Mouse (Mus musculus) heart, embryonic 16.5 days (tissue): ENCODE results near the gene Rtkn2. TPM values are rescaled to one million over a fixed set of nuclear protein-coding genes. Genes with fewer than 3 reads are reported as not detected.

Experiments
- ATAC-seq: fragments of 200-750 bp; cut with Nextera tagmentation; replicated peaks from 2 replicates; pipeline ENCODE4 v1.8.0; 2017; ENCODE audit warnings: moderate number of reproducible peaks; ENCODE audit not compliant: insufficient read depth, low FRiP score; ENCODE audit errors: extremely low read depth
- H3K27ac ChIP-seq: fragments of 300-500 bp; sonication (generic); 2 replicates; pipeline ENCODE4 v1.5.1; 2014; ENCODE audit warnings: mild to moderate bottlenecking, low read length, control low read depth, moderate library complexity
- H3K27me3 ChIP-seq: fragments of 300-500 bp; sonication (generic); 2 replicates; pipeline ENCODE4 v1.6.1; 2014; ENCODE audit warnings: low read length, mixed read lengths; ENCODE audit not compliant: control insufficient read depth, insufficient read depth
- H3K36me3 ChIP-seq: fragments of 300-500 bp; sonication (generic); 2 replicates; pipeline ENCODE4 v1.6.1; 2014; ENCODE audit not compliant: control insufficient read depth, insufficient read depth
- H3K4me1 ChIP-seq: fragments of 300-500 bp; sonication (generic); 2 replicates; pipeline ENCODE4 v1.6.1; 2014; ENCODE audit warnings: low read length, mixed read lengths; ENCODE audit not compliant: control insufficient read depth, insufficient read depth
- H3K4me2 ChIP-seq: fragments of 300-500 bp; sonication (generic); 2 replicates; pipeline ENCODE4 v1.6.1; 2014; ENCODE audit warnings: low read depth, mild to moderate bottlenecking, control low read depth, low read length
- H3K4me3 ChIP-seq: fragments of 300-500 bp; sonication (generic); 2 replicates; pipeline ENCODE4 v1.5.1; 2014; ENCODE audit warnings: mild to moderate bottlenecking, control low read depth, low read length
- H3K9ac ChIP-seq: fragments of 300-500 bp; sonication (generic); 2 replicates; pipeline ENCODE4 v1.6.1; 2014; ENCODE audit warnings: low read length, control low read depth
- H3K9me3 ChIP-seq: fragments of 300-500 bp; sonication (generic); replicated peaks from 2 replicates; pipeline ENCODE4 v1.6.1; 2016; ENCODE audit warnings: low read length; ENCODE audit not compliant: control insufficient read depth
- WGBS: fragments of 180-500 bp; shearing (Covaris S2); extraction: QIAGEN DNeasy Blood & Tissue Kit; methylation state at CpG from one replicate; pipeline ENCODE4 v1.1.7; 2014; 5-methylcytosine and 5-hydroxymethylcytosine counted together
- polyA plus RNA-seq: library from polyadenylated mRNA; unstranded; fragments of >200 nt; fragmentation: Nextera tagmentation; extraction: Ambion mirVana; gene quantifications from 2 replicates; pipeline ENCODE4 v1.2.1, GENCODE M21; 2015

The Rtkn2 gene
- polyA plus RNA-seq: 7.2 and 8.0 TPM in 2 replicates

DNA sequence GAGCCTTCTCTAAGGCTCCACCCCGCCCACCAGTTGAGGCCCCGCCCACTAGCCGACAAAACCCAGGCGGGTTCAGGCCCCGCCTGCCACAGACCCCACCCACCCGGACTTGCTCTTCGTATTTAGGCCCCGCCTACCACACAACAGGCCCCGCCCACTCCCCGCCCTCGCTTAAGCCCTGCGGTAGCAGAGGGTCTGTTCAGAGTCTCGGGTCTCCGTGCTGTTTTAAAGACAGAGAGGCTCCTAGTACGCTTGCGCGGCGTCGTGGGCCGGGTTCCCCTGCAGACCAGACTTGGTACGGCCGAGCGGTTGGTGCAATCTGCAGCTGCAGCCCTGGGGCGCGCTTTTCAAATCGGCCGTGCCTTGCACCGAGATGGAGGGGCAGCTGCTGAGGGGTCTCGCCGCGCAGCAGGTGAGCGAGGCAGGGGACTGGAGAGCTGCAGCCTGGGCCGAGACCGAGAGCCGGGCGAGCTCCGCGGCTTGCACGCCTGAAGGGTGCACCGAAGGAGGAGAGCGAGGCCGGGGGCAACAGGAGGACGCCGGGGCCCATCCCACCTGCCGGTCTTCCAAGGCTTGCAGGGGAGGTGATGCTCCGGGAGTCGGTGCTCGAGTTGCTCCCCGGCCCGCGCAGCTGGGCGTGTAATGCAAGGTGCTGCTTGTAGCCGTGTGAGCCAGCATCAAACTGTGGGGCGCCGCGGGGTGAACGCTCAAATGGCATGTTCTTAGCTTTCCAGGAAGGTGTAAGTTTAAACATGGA, at the start of gene Rtkn2:
Rtkn2 (plus strand) TSS at position 170 of the 757 bp plus-strand sequence.
- Histone ChIP-seq H3K4me3 (peak within 1 kb of the TSS; percentile 88), H3K9ac (peak within 1 kb of the TSS; percentile 83), H3K27ac (peak within 1 kb of the TSS; percentile 54), H3K4me2 (peak within 1 kb of the TSS; percentile 96), H3K9me3 (no peaks in the 10 kb centered on the region), H3K27me3 (no peaks in the 10 kb centered on the region), H3K36me3 (no peaks in the 10 kb centered on the region), H3K4me1 (peaks cover 2% of the 10 kb centered on the region)
- WGBS: under 1% methylated on average over 57 of the region's 57 CpGs
- ATAC-seq: peak; percentile 97

DNA sequence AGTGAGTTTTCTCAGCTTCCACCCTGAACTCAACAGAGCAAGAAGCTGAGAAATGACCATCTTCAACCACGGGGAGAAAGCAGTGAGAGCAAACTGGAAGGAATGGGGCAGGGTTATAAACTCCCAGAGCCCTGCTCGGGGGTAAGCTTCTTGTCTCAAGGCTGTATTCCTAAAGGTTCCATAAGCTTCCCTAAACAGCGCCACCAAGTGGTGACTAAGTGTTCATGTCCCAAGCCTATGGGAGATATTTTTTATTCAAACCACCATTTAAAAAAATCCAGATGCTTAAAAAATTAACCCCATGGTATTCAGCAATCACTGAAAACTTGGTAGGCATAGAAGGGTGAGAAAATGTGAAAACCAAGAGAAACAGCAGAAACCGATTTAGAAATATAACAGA, 48.0 kb upstream of the Rtkn2 start:
- Histone ChIP-seq H3K4me1 (no peaks in the 10 kb centered on the region), H3K36me3 (no peaks in the 10 kb centered on the region), H3K27me3 (no peaks in the 10 kb centered on the region), H3K4me2 (no peak overlapping the region), H3K27ac (no peak overlapping the region), H3K9ac (no peak overlapping the region), H3K9me3 (0 out of 2 replicates have a peak, but pooled peaks cover 3% of the 10 kb centered on the region), H3K4me3 (no peak overlapping the region)
- 77% methylated on average over 4 of the region's 4 CpGs for WGBS
- ATAC-seq: no peak

DNA sequence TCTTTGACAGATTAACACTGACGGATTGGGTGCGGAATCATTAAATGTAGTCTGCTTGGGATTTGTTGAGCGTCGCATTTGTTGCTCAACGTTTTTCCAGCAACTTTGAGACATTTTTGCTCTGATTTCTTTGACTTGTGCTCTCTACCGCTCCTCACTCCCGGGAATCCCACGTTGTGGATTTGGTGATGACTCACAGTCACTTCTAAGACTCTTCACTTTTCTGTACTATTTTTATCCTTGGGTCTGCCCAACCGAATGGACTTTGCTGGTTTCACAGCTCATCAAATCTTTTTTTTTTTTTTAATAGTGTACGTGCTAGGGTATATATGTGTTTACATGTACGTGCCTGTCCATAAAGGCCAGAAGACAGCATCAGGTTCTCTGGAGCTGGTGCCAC, 46.6 kb upstream of the Rtkn2 start:
- no peak for ATAC-seq
- Histone ChIP-seq H3K9ac (no peak overlapping the region), H3K4me3 (no peak overlapping the region), H3K4me2 (no peak overlapping the region), H3K27ac (no peak overlapping the region), H3K4me1 (no peaks in the 10 kb centered on the region), H3K36me3 (no peaks in the 10 kb centered on the region), H3K9me3 (0 out of 2 replicates have a peak, but pooled peaks cover 3% of the 10 kb centered on the region), H3K27me3 (no peaks in the 10 kb centered on the region)
- 73% methylated on average over 11 of the region's 11 CpGs for WGBS

DNA sequence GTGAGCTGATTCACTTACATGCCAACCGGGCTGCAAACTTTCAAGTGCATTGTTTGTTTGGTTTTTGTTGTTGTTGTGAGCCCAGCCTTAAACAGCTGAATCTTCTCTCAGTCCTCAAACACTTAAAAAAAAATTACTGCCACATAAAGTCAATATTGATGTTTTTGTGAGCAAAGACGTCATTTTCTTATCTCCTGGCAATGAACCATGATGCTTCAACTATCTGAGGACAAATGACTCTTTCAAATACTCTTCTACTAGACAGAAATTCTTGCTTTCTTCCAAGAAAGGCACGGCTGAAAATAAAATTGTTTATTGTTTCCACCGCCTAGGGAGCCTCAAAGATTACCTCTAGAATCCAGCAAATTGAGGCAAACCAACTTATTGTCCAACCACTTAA, 42.4 kb upstream of the Rtkn2 start:
- no peak for ATAC-seq
- 55% methylated on average over 4 of the region's 4 CpGs for WGBS
- H3K4me1 ChIP-seq: no peaks in the 10 kb centered on the region
- no peaks in the 10 kb centered on the region for H3K9me3 ChIP-seq
- no peak overlapping the region for H3K27ac ChIP-seq
- H3K4me2 ChIP-seq: no peak overlapping the region
- no peaks in the 10 kb centered on the region for H3K36me3 ChIP-seq
- no peak overlapping the region for H3K9ac ChIP-seq
- H3K4me3 ChIP-seq: no peak overlapping the region
- no peaks in the 10 kb centered on the region for H3K27me3 ChIP-seq

DNA sequence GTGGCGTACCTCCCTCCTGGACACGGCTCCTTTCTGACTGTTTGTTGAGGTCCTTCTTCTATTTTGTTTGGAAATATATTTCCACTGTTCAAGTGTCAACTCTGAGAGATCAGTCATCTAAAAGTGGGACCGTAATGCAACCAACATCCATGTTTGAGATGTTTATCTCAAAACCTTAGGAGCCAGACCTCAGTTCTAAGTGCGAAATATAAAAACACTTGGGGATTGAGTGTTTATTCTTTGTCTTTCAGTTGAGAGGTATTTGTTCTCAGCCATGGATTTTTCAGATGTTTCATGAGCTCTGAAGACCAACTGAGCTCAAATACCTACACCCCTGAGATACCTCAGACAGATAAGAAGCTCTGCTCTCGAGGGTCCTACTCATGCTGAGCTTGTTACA, 41.6 kb upstream of the Rtkn2 start:
- Histone ChIP-seq H3K27me3 (no peaks in the 10 kb centered on the region), H3K36me3 (no peaks in the 10 kb centered on the region), H3K27ac (no peak overlapping the region), H3K4me2 (no peak overlapping the region), H3K4me1 (no peaks in the 10 kb centered on the region), H3K9me3 (no peaks in the 10 kb centered on the region), H3K4me3 (no peak overlapping the region), H3K9ac (no peak overlapping the region)
- ATAC-seq: no peak
- WGBS: 79% methylated on average over 5 of the region's 5 CpGs

DNA sequence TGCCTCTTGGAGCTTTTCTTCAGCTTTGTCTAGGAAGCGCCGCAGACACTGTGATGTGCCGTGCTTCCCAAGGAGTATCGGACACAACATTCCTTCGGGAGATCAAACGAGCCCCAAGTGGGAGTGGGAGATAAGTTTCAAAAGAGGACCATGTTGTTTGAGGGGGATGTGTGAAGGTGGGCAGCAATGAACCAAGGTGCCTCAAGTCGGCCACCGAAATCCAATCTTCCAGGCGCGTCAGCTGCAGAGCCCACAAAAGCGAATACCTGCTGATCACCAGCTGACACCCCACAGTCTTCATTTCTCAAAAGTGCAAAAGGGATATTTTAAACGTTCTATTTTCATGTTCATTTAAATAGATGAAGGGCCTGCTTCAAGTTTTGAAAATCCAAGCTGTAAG, 39.8 kb upstream of the Rtkn2 start:
- H3K27ac ChIP-seq: no peak overlapping the region
- H3K9ac ChIP-seq: no peak overlapping the region
- 53% methylated on average over 12 of the region's 12 CpGs for WGBS
- no peaks in the 10 kb centered on the region for H3K36me3 ChIP-seq
- H3K9me3 ChIP-seq: no peaks in the 10 kb centered on the region
- no peak for ATAC-seq
- peak overlapping the region; percentile 40; the same call in 1 of the 2 replicates for H3K4me2 ChIP-seq
- no peak overlapping the region for H3K4me3 ChIP-seq
- no peaks in the 10 kb centered on the region for H3K27me3 ChIP-seq
- no peaks in the 10 kb centered on the region for H3K4me1 ChIP-seq

DNA sequence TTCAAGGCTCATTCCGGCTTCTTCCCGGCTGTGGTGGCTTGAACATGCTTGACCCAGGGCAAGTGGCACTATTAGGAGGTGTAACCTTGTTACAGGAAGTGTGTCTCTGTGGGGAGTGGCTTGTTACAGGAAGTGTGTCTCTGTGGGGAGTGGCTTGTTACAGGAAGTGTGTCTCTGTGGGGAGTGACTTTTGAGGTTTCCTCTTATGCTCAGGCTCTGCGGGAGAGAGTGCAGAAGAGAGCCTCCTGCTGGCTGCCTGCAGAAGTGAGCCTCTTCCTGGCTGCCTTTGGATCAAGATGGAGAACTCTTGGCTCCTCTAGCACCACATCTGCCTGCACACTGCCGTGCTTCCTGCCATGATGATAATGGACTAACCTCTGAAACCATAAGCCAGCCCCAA, 35.9 kb upstream of the Rtkn2 start:
- 81% methylated on average over 4 of the region's 4 CpGs for WGBS
- H3K4me1 ChIP-seq: no peaks in the 10 kb centered on the region
- no peaks in the 10 kb centered on the region; the same call in 1 of the 2 replicates for H3K9me3 ChIP-seq
- no peaks in the 10 kb centered on the region for H3K27me3 ChIP-seq
- no peak overlapping the region for H3K27ac ChIP-seq
- no peak overlapping the region for H3K4me3 ChIP-seq
- no peak for ATAC-seq
- no peaks in the 10 kb centered on the region for H3K36me3 ChIP-seq
- H3K9ac ChIP-seq: no peak overlapping the region
- no peak overlapping the region for H3K4me2 ChIP-seq

DNA sequence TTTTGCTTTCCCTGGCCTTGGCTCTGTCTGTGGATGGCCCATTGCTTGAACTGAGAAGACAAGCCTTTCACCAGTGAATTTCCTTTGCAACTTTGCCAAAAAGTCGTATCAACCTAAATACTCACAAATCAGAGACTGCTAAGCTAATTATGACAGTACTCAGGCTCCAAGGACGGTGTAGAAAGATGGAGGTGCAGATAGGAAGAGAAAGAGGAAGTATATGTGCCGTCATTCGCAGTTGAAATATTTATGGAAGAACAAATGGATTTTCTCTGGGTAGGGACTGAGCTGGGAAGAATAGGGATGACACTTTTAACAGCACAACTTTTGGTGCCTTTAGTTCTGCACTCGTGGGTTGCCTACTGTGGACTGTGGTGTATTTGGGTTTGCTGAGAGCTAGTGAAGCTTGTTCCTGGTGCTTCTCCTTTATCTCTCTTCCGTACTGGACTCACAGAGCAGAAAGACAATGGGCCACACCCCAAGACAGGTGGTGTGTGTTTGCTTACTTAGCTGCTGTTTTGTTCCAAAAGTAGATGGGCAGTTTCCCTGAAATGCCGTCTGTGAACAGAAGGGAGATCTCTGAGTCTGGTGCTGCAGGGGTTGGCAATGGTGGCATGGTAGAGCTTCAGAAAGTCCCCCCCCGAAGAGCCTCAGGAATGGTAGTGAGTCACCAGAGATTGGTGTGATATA, 29.2 kb upstream of the Rtkn2 start:
- Histone ChIP-seq H3K27ac (no peak overlapping the region), H3K27me3 (no peaks in the 10 kb centered on the region), H3K4me3 (no peak overlapping the region), H3K9me3 (no peaks in the 10 kb centered on the region; the same call in 1 of the 2 replicates), H3K4me1 (no peaks in the 10 kb centered on the region), H3K9ac (no peak overlapping the region), H3K36me3 (no peaks in the 10 kb centered on the region), H3K4me2 (no peak overlapping the region)
- WGBS: 61% methylated on average over 8 of the region's 8 CpGs
- ATAC-seq: no peak

DNA sequence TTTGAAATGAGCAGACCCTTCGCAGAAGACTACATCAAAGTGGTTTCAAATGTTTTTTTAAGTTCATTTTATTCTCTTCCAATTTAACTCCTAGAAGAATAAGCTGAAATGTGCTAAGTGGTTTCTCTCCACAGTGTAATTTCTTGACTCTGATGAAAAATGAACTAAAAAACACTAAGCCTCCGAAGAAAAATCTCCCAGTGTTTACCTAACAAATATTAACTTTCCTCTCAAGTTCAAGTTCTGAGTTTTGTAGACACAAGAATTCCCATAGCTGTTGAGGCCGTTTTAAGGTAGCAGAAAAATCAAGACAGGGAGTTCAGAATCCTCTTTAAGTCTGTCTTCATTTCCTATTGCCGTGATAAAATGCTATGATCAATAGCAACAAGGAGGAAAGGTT, 27.7 kb upstream of the Rtkn2 start:
- no peak for ATAC-seq
- H3K4me2 ChIP-seq: no peak overlapping the region
- no peak overlapping the region for H3K4me3 ChIP-seq
- no peaks in the 10 kb centered on the region for H3K36me3 ChIP-seq
- H3K27ac ChIP-seq: no peak overlapping the region
- H3K27me3 ChIP-seq: no peaks in the 10 kb centered on the region
- no peaks in the 10 kb centered on the region for H3K4me1 ChIP-seq
- 75% methylated on average over 4 of the region's 4 CpGs for WGBS
- no peaks in the 10 kb centered on the region for H3K9me3 ChIP-seq
- no peak overlapping the region for H3K9ac ChIP-seq
